Mouse (Mus musculus) cerebellum, adult (tissue): ENCODE results near the gene Fmnl1.

Source experiments
- ATAC-seq: cut with Nextera tagmentation; 2 replicates; pipeline ENCODE4 v1.9.2; 2017; ENCODE audit warnings: mild to moderate bottlenecking, moderate library complexity, mixed read lengths; ENCODE audit not compliant: insufficient number of reproducible peaks, low FRiP score, low TSS enrichment

Gene Fmnl1

GRCm38 (mm10) chr11:103158621-103159478 lies 12.1 kb upstream of the Fmnl1 start:
- peak; percentile 90 for ATAC-seq

GRCm38 (mm10) chr11:103160738-103161137 lies 10.2 kb upstream of the Fmnl1 start:
- no peak for ATAC-seq

GRCm38 (mm10) chr11:103161449-103161848 lies 9.5 kb upstream of the Fmnl1 start:
- no peak for ATAC-seq

- no peak for ATAC-seq
These were observed 8.8 kb upstream of the Fmnl1 start for GRCm38 (mm10) chr11:103162132-103162531.

GRCm38 (mm10) chr11:103164391-103164790 lies 6.5 kb upstream of the Fmnl1 start:
- ATAC-seq: no peak

- no peak; the same call in 1 of the 2 replicates for ATAC-seq
These were observed 2.1 kb upstream of the Fmnl1 start for GRCm38 (mm10) chr11:103168690-103169390.

GRCm38 (mm10) chr11:103169664-103170063 lies 1.2 kb upstream of the Fmnl1 start:
- ATAC-seq: no peak

- no peak for ATAC-seq
These were observed 805 bp upstream of the Fmnl1 start for GRCm38 (mm10) chr11:103170111-103170493.

GRCm38 (mm10) chr11:103171286-103171620 lies 346 bp downstream of the Fmnl1 start:
- no peak for ATAC-seq

- ATAC-seq: no peak
These were observed 940 bp downstream of the Fmnl1 start for GRCm38 (mm10) chr11:103171703-103172391.

GRCm38 (mm10) chr11:103172392-103173040 lies 1.6 kb downstream of the Fmnl1 start:
- ATAC-seq: no peak

GRCm38 (mm10) chr11:103173041-103173770 lies 2.3 kb downstream of the Fmnl1 start:
- no peak for ATAC-seq

- no peak for ATAC-seq
These were observed 3.0 kb downstream of the Fmnl1 start for GRCm38 (mm10) chr11:103173771-103174344.

GRCm38 (mm10) chr11:103174411-103174832 lies 3.5 kb downstream of the Fmnl1 start:
- no peak for ATAC-seq

- no peak for ATAC-seq
These were observed 4.0 kb downstream of the Fmnl1 start for GRCm38 (mm10) chr11:103174891-103175391.

- no peak for ATAC-seq
These were observed 5.0 kb downstream of the Fmnl1 start for GRCm38 (mm10) chr11:103175688-103176442.

- no peak for ATAC-seq
These were observed 5.6 kb downstream of the Fmnl1 start for GRCm38 (mm10) chr11:103176510-103176909.

- no peak for ATAC-seq
These were observed 6.3 kb downstream of the Fmnl1 start for GRCm38 (mm10) chr11:103177216-103177615.
